Mouse (Mus musculus) olfactory bulb, adult 2 months (tissue): ENCODE data around the gene Rnpep.

ENCODE experiments used
- CTCF ChIP-seq: fragments of 200-500 bp; IDR thresholded peaks from 2 replicates; pipeline ENCODE4 v1.5.1; 2012; ENCODE audit warnings: low read depth, mild to moderate bottlenecking, low read length, moderate library complexity; ENCODE audit not compliant: insufficient read depth
- POLR2A ChIP-seq: fragments of 200-500 bp; IDR thresholded peaks from 2 replicates; pipeline ENCODE4 v1.6.1; 2012; ENCODE audit warnings: mild to moderate bottlenecking, low read depth, low read length, moderate library complexity; ENCODE audit not compliant: insufficient read depth

DNA sequence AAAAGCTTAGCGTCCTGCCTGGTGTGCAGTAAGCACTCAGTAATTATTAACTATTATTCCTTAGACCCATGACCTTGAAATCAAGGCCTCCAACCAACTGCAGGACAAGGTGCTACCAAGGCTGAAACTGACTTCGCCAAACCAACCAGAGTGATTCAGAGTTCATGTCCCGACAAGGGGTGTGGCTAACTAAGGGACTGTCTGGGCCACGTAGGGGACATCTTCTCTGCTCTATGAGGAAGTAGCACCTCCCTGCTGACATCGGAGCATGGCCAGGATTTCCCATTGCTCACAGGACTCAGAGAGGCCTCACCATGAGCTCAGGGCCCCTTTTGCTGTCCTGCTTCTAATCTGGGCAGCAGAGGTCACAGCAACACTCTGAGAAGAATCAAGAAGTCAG, 18.1 kb downstream of the Rnpep start:
- TF ChIP-seq POLR2A (no peak), CTCF (no peak)
